Mouse (Mus musculus) gastrocnemius, postnatal 4 days (tissue): Measurements from ENCODE around the gene Vmn1r166. TPM values are rescaled to one million over a fixed set of nuclear protein-coding genes. Genes with fewer than 3 reads are reported as not detected.
"Not testable (repeated sequence)": the region's sequence is repeated elsewhere in the genome, so short reads cannot be mapped to it uniquely, and the experiment has no call there.

ENCODE experiments used
- DNase-seq, 2 experiments: peaks; one replicate each; pipeline ENCODE4 v3.0.0; 2021 to 2022; ENCODE audit warnings: low spot score in 2 of 2, mixed read lengths in 2 of 2
- long read RNA-seq, 2 experiments: library from polyadenylated mRNA; stranded (forward); transcript quantifications; one replicate each; pipeline ENCODE4 v2.0.0; 2021
- total RNA-seq, 2 experiments: library from RNA; stranded (reverse); gene quantifications; 2 replicates each; pipeline ENCODE4 v1.2.3; 2021

Gene Vmn1r166
- total RNA-seq: not detected
- long read RNA-seq, experiment 1: 0 reads
- long read RNA-seq, experiment 2: 0 reads

- not testable (repeated sequence) for DNase-seq
These were observed at the start of gene Vmn1r166 for GRCm38 (mm10) chr7:23251582-23251981. Vmn1r166 (minus strand) TSS chr7:23251682.

DNA sequence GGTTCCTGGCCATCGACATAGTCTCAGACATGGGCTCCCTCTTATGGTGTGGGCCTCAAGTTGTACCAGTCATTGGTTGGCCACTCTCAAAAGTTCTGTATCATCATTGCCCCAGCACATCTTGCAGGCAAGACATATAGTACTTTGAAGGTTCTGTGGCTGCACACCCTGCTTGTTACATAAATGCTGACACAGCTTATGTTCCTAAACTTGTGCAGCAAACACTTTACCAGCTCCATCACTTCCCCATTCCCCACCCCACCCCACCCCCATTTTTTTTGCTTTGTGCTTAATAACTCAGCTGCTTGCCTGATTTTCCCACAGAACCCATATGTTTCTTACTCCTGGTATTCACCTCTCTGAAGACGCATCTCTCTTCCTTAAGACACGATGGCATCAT lies 49.4 kb upstream of the Vmn1r166 start, which contains the start of gene Nlrp4e:
Gene Nlrp4e (plus strand): TSS at position 301 of the 400 bp plus-strand sequence.
- not testable (repeated sequence) for DNase-seq

DNA sequence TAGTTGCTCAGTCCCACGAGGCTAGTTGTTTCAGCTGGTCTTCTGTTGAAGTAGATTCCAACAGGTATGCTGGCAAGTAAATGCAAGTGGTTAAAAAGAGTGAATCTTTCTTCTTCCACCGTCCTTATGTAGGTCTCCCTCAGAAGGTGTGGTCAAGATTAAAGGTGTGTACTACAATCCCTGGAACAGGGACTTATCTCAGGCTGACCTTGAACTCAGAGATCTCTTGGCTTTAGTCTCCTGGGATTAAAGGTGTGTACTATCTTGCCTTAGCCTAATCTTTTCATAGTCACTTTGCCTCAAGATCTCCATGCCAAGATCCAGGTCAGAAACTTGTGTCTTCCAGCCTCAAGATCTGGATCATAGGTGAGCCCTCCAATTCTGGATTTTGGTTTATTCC lies 27.3 kb upstream of the Vmn1r166 start, which contains the start of gene Gm6902:
Gene Gm6902 (minus strand): TSS at position 101 of the 400 bp plus-strand sequence.
- DNase-seq: not testable (repeated sequence)

GRCm38 (mm10) chr7:23217032-23217431 lies 34.5 kb downstream of the Vmn1r166 start, which contains the start of gene Vmn1r165:
Vmn1r165 (plus strand) TSS chr7:23217332.
- DNase-seq: not testable (repeated sequence)

Other genes with a start within 250 kb of the Vmn1r166 start
- gene Gm4216, start 231.8 kb downstream of the Vmn1r166 start, total RNA-seq: not detected
- not detected for gene Vmn1r163, start 196.1 kb downstream of the Vmn1r166 start, total RNA-seq
- gene Gm8720, start 184.2 kb downstream of the Vmn1r166 start, total RNA-seq: not detected
- gene Gm10662, start 107.2 kb downstream of the Vmn1r166 start, total RNA-seq: not detected
- gene Vmn1r165, start 34.4 kb downstream of the Vmn1r166 start, total RNA-seq: not detected
- not detected for gene Gm6902, start 27.2 kb upstream of the Vmn1r166 start, total RNA-seq
- not detected for gene Nlrp4e, start 49.5 kb upstream of the Vmn1r166 start, total RNA-seq
- under 1 TPM; 0.16 to 0.22 TPM for gene Nlrp5, start 134.2 kb upstream of the Vmn1r166 start, total RNA-seq